Mouse (Mus musculus): ENCODE measurements around the gene Ambra1. TPM values are rescaled to one million over a fixed set of nuclear protein-coding genes. Genes with fewer than 3 reads are reported as not detected.

Ambra1 gene
- total RNA-seq, 1 experiment: 27.0 TPM

- no peaks in the 10 kb centered on the region for H3K36me3 ChIP-seq (ENCODE audit: control insufficient read depth, insufficient read depth, low read length, poor library complexity, severe bottlenecking)
- no peaks in the 10 kb centered on the region for H3K4me1 ChIP-seq (ENCODE audit: control insufficient read depth in 2 of 2, insufficient read depth in 2 of 2, low read length in 2 of 2, poor library complexity in 1 of 2)
- H3K9ac ChIP-seq (ENCODE audit: insufficient read depth, low read depth, low read length, poor library complexity, severe bottlenecking): no peak overlapping the region
- in situ Hi-C loops (cut with MboI; ENCODE audit: low sequenced_read_pairs in 2 of 2, unreplicated experiment in 2 of 2): no loop called here
- no peaks in the 10 kb centered on the region for H3K9me3 ChIP-seq (ENCODE audit: control insufficient read depth, insufficient read depth, low read depth, low read length)
- H3K4me3 ChIP-seq (ENCODE audit: insufficient read depth in 1 of 2, low read depth in 1 of 2, low read length in 2 of 2, poor library complexity in 1 of 2, severe bottlenecking in 1 of 2): no peak overlapping the region
- DNase-seq (ENCODE audit: low read depth, low spot score): no peak
- no peak overlapping the region for H3K27ac ChIP-seq (ENCODE audit: insufficient read depth, low read depth, low read length, poor library complexity, severe bottlenecking)
- TF ChIP-seq ZC3H11A (IDR thresholded peaks at IDR 0.05; ENCODE audit: borderline replicate concordance, low read depth, low read length) (no peak), HCFC1 (IDR thresholded peaks at IDR 0.05; ENCODE audit: borderline replicate concordance, insufficient read depth, low read length) (no peak), MAFK (IDR thresholded peaks at IDR 0.05; ENCODE audit: insufficient read depth, low read depth, low read length) (no peak), ZNF384 (IDR thresholded peaks at IDR 0.05; ENCODE audit: low read depth, low read length) (no peak), CHD2 (IDR thresholded peaks at IDR 0.05; ENCODE audit: low read depth, low read length) (no peak)
Observed at GRCm38 (mm10) chr2:91794466-91794865, 64.5 kb downstream of the Ambra1 start.

DNA sequence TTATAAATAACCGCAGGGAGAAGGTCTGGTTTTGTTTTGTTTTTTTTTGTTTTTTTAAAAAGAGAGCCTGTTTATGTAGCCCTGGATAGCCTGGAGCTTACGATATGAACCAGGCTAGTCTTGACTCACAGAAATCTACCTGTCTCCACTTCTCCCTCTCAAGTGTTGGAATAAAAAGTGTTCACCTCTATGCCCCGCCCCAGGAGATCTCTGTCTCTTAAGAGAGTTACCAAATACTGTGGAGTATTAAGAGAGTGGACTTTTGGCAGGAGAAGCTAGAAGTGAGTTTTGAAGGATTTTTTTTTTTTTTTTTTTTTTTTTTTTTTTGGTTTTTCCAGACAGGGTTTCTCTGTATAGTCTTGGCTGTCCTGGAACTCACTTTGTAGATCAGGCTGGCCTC is 65.2 kb downstream of the Ambra1 start:
- H3K9me3 ChIP-seq (ENCODE audit: control insufficient read depth, insufficient read depth, low read depth, low read length): no peaks in the 10 kb centered on the region
- TF ChIP-seq HCFC1 (IDR thresholded peaks at IDR 0.05; ENCODE audit: borderline replicate concordance, insufficient read depth, low read length): no peak
- H3K36me3 ChIP-seq (ENCODE audit: control insufficient read depth, insufficient read depth, low read length, poor library complexity, severe bottlenecking): no peaks in the 10 kb centered on the region
- no peak for DNase-seq (ENCODE audit: low read depth, low spot score)
- H3K4me3 ChIP-seq (ENCODE audit: insufficient read depth in 1 of 2, low read depth in 1 of 2, low read length in 2 of 2, poor library complexity in 1 of 2, severe bottlenecking in 1 of 2): no peak overlapping the region
- H3K4me1 ChIP-seq (ENCODE audit: control insufficient read depth in 2 of 2, insufficient read depth in 2 of 2, low read length in 2 of 2, poor library complexity in 1 of 2): no peaks in the 10 kb centered on the region
- no peak overlapping the region for H3K9ac ChIP-seq (ENCODE audit: insufficient read depth, low read depth, low read length, poor library complexity, severe bottlenecking)
- in situ Hi-C loops (cut with MboI; ENCODE audit: low sequenced_read_pairs in 2 of 2, unreplicated experiment in 2 of 2): no loop called here
- H3K27ac ChIP-seq (ENCODE audit: insufficient read depth, low read depth, low read length, poor library complexity, severe bottlenecking): no peak overlapping the region

DNA sequence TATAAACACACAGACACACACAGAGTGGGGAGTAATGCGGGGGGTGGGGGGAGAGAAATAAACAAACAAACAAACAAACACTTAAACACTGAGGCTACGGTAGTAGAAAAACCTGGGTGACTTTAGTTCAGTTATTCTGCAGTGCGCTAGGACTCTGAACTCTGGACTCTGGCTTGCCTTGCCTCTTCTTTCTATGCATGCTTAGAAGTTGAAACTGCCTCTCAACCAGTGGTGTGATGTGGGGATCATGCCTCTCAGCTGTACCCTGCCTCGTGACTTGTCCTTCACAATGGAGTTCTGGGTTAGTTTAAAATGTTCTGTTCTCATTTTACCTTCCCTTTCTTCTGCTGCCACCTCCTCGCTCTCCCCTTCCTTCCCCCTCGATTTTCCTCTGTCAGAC is 81.5 kb downstream of the Ambra1 start:
- in situ Hi-C loops (cut with MboI; ENCODE audit: low sequenced_read_pairs in 2 of 2, unreplicated experiment in 2 of 2): no loop called here
- H3K27ac ChIP-seq (ENCODE audit: insufficient read depth, low read depth, low read length, poor library complexity, severe bottlenecking): no peak overlapping the region
- no peak overlapping the region for H3K9ac ChIP-seq (ENCODE audit: insufficient read depth, low read depth, low read length, poor library complexity, severe bottlenecking)
- no peaks in the 10 kb centered on the region for H3K36me3 ChIP-seq (ENCODE audit: control insufficient read depth, insufficient read depth, low read length, poor library complexity, severe bottlenecking)
- no peaks in the 10 kb centered on the region for H3K9me3 ChIP-seq (ENCODE audit: control insufficient read depth, insufficient read depth, low read depth, low read length)
- H3K4me1 ChIP-seq (ENCODE audit: control insufficient read depth in 2 of 2, insufficient read depth in 2 of 2, low read length in 2 of 2, poor library complexity in 1 of 2): no peaks in the 10 kb centered on the region
- TF ChIP-seq ZC3H11A (IDR thresholded peaks at IDR 0.05; ENCODE audit: borderline replicate concordance, low read depth, low read length) (no peak), MAFK (IDR thresholded peaks at IDR 0.05; ENCODE audit: insufficient read depth, low read depth, low read length) (no peak), HCFC1 (IDR thresholded peaks at IDR 0.05; ENCODE audit: borderline replicate concordance, insufficient read depth, low read length) (no peak), CHD2 (IDR thresholded peaks at IDR 0.05; ENCODE audit: low read depth, low read length) (no peak), ZNF384 (IDR thresholded peaks at IDR 0.05; ENCODE audit: low read depth, low read length) (no peak)
- no peak overlapping the region for H3K4me3 ChIP-seq (ENCODE audit: insufficient read depth in 1 of 2, low read depth in 1 of 2, low read length in 2 of 2, poor library complexity in 1 of 2, severe bottlenecking in 1 of 2)
- no peak for DNase-seq (ENCODE audit: low read depth, low spot score)

- no peaks in the 10 kb centered on the region for H3K4me1 ChIP-seq (ENCODE audit: control insufficient read depth in 2 of 2, insufficient read depth in 2 of 2, low read length in 2 of 2, poor library complexity in 1 of 2)
- no peaks in the 10 kb centered on the region for H3K36me3 ChIP-seq (ENCODE audit: control insufficient read depth, insufficient read depth, low read length, poor library complexity, severe bottlenecking)
- no peak for TF ChIP-seq ZC3H11A (IDR thresholded peaks at IDR 0.05; ENCODE audit: borderline replicate concordance, low read depth, low read length)
- no peak for TF ChIP-seq MAFK (IDR thresholded peaks at IDR 0.05; ENCODE audit: insufficient read depth, low read depth, low read length)
- no peak for TF ChIP-seq CHD2 (IDR thresholded peaks at IDR 0.05; ENCODE audit: low read depth, low read length)
- TF ChIP-seq ZNF384 (IDR thresholded peaks at IDR 0.05; ENCODE audit: low read depth, low read length): no peak
- no peak for TF ChIP-seq HCFC1 (IDR thresholded peaks at IDR 0.05; ENCODE audit: borderline replicate concordance, insufficient read depth, low read length)
- H3K9ac ChIP-seq (ENCODE audit: insufficient read depth, low read depth, low read length, poor library complexity, severe bottlenecking): no peak overlapping the region
- no peak overlapping the region for H3K27ac ChIP-seq (ENCODE audit: insufficient read depth, low read depth, low read length, poor library complexity, severe bottlenecking)
- in situ Hi-C loops (cut with MboI; ENCODE audit: low sequenced_read_pairs in 2 of 2, unreplicated experiment in 2 of 2): no loop called here
- no peak for DNase-seq (ENCODE audit: low read depth, low spot score)
- no peaks in the 10 kb centered on the region for H3K9me3 ChIP-seq (ENCODE audit: control insufficient read depth, insufficient read depth, low read depth, low read length)
- H3K4me3 ChIP-seq (ENCODE audit: insufficient read depth in 1 of 2, low read depth in 1 of 2, low read length in 2 of 2, poor library complexity in 1 of 2, severe bottlenecking in 1 of 2): no peak overlapping the region
Observed at GRCm38 (mm10) chr2:91816741-91817140, 86.8 kb downstream of the Ambra1 start.

DNA sequence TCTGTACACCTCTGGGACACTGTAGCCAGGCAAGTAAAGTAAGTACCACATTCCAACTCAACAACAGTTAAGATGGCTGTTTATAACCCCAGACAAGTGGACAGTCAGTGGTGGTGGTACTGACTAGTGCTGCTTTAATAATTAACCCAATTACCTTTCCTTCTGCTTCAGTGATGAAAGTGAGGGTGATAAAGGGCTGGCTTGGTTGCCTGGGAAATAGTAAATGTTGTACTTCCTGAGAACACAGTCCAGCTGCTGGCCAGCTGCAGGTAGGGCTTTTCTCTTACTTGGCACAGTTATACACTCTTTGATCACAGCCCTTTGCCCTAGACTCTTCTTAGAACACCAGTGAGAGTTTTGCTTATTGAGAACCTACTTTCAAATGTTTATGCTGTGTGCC is 102.3 kb downstream of the Ambra1 start:
- no peak overlapping the region for H3K4me3 ChIP-seq (ENCODE audit: insufficient read depth in 1 of 2, low read depth in 1 of 2, low read length in 2 of 2, poor library complexity in 1 of 2, severe bottlenecking in 1 of 2)
- no peak for TF ChIP-seq HCFC1 (IDR thresholded peaks at IDR 0.05; ENCODE audit: borderline replicate concordance, insufficient read depth, low read length)
- no peak for TF ChIP-seq MAFK (IDR thresholded peaks at IDR 0.05; ENCODE audit: insufficient read depth, low read depth, low read length)
- no peak for TF ChIP-seq ZNF384 (IDR thresholded peaks at IDR 0.05; ENCODE audit: low read depth, low read length)
- no peak for TF ChIP-seq CHD2 (IDR thresholded peaks at IDR 0.05; ENCODE audit: low read depth, low read length)
- no peak for TF ChIP-seq ZC3H11A (IDR thresholded peaks at IDR 0.05; ENCODE audit: borderline replicate concordance, low read depth, low read length)
- in situ Hi-C loops (cut with MboI; ENCODE audit: low sequenced_read_pairs in 2 of 2, unreplicated experiment in 2 of 2): no loop called here

More for the DNA sequence above, 102.3 kb downstream of the Ambra1 start:
- H3K9ac ChIP-seq (ENCODE audit: insufficient read depth, low read depth, low read length, poor library complexity, severe bottlenecking): no peak overlapping the region
- no peak for DNase-seq (ENCODE audit: low read depth, low spot score)
- H3K27ac ChIP-seq (ENCODE audit: insufficient read depth, low read depth, low read length, poor library complexity, severe bottlenecking): no peak overlapping the region
- H3K36me3 ChIP-seq (ENCODE audit: control insufficient read depth, insufficient read depth, low read length, poor library complexity, severe bottlenecking): no peaks in the 10 kb centered on the region
- H3K4me1 ChIP-seq (ENCODE audit: control insufficient read depth in 2 of 2, insufficient read depth in 2 of 2, low read length in 2 of 2, poor library complexity in 1 of 2): no peaks in the 10 kb centered on the region
- no peaks in the 10 kb centered on the region for H3K9me3 ChIP-seq (ENCODE audit: control insufficient read depth, insufficient read depth, low read depth, low read length)

All from ES-E14 (cell line).